Mouse (Mus musculus): ENCODE results near the gene Atp6v0c. TPM values are rescaled to one million over a fixed set of nuclear protein-coding genes. Genes with fewer than 3 reads are reported as not detected.

Gene Atp6v0c
- total and polyA plus RNA-seq, 3 experiments: 58.4 to 515 (median 125) TPM

DNA sequence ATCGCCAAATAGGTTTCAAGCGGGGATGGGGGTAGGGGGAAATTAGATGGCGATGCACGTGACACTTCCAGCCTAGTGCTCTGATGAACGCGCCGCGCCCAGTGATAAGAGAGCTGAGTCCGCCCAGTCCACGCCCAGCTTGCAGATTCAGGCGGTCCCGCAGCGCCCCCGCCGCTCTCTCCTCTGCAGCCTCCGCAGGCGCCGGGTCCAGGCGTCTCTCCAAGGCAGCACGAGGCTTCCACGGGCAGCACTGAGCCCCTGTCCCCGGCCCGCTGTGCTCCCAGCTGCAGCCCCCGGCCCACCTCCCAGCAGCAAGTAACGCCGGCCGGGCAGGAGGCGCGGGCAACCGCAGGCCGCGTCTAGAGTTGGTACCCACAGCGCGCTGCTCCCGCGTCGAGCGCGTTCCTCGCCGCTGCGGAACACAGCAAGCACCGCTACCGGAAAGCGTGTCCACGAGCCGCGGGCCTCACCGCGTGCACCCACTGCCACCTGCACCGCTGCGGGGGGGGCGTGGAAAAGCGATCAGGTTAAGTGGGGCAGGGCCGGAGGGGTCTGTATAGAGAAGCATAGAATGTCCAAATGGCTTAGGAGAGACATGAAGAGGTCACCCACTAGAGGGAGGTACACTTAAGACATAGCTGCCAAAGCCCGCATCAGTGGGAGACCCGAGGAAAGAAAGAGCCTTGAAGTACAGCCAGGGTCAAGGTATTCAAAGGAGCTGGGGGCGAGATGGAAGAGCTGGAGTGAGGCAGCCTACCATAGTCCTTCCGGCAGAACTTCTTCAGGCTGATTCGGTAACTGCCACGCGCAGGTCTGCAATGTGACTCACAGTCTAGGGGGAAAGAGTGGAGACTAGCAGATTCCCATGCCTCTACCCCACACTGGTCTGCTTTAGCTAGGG lies 37.2 kb upstream of the Atp6v0c start:
- Histone ChIP-seq H3K27ac (ENCODE audit: control insufficient read depth, low read depth, low read length) (peak overlapping the region; percentile 94), H3K9ac (ENCODE audit: control insufficient read depth, low read depth, low read length, poor library complexity, severe bottlenecking) (peak overlapping the region; percentile 93), H3K9me3 (replicated peaks; ENCODE audit: insufficient read depth, low read length) (no peaks in the 10 kb centered on the region), H3K4me3 (ENCODE audit: control insufficient read depth in 1 of 2, insufficient read depth in 1 of 2, low read depth in 2 of 2, low read length in 2 of 2) (peak overlapping the region; percentile 63 to 73), H3K79me2 (ENCODE audit: control insufficient read depth, insufficient read depth, low read length, poor library complexity) (peaks cover 40% of the 10 kb centered on the region), H3K36me3 (ENCODE audit: control insufficient read depth in 1 of 2, insufficient read depth in 2 of 2, low read length in 2 of 2) (peaks cover 0 to 36% of the 10 kb centered on the region in 2 experiments; a peak in 3 of 4 replicates), H3K27me3 (ENCODE audit: control insufficient read depth in 1 of 2, insufficient read depth in 2 of 2, low read length in 2 of 2) (no peaks in the 10 kb centered on the region), H3K4me1 (ENCODE audit: control insufficient read depth in 1 of 2, insufficient read depth in 2 of 2, low read length in 2 of 2) (peaks cover 9 to 50% of the 10 kb centered on the region in 2 experiments)
- peak; percentile 94 for DNase-seq (ENCODE audit: low read depth, low spot score)
- TF ChIP-seq CTCF (IDR thresholded peaks at IDR 0.05 in 2 of 3, conservative IDR thresholded peaks at IDR 0.05 in 1 of 3; ENCODE audit: control insufficient read depth in 1 of 3, insufficient read depth in 1 of 3, low read depth in 2 of 3, low read length in 3 of 3, poor library complexity in 1 of 3, severe bottlenecking in 1 of 3) (peak in 2 of 3 experiments; percentile 24 to 29; a peak in 2 of 6 replicates), HCFC1 (IDR thresholded peaks at IDR 0.05; ENCODE audit: low read depth, low read length) (no peak), TAL1 (IDR thresholded peaks at IDR 0.05; ENCODE audit: low read length) (no peak), NRF1 (IDR thresholded peaks at IDR 0.05; ENCODE audit: insufficient read depth, low read depth, low read length, poor library complexity, severe bottlenecking) (peak; percentile 32; the same call in 1 of the 2 replicates), BHLHE40 (IDR thresholded peaks at IDR 0.05; ENCODE audit: borderline replicate concordance, low read depth, low read length) (peak; percentile 100), TBP (IDR thresholded peaks at IDR 0.05; ENCODE audit: low read depth, low read length) (peak; percentile 60), RAD21 (IDR thresholded peaks at IDR 0.05; ENCODE audit: low read depth, low read length) (no peak), GATA1 (IDR thresholded peaks at IDR 0.05; ENCODE audit: low read depth, low read length) (peak; percentile 76), USF1 (IDR thresholded peaks at IDR 0.05; ENCODE audit: low read depth, low read length) (peak; percentile 87), NELFE (IDR thresholded peaks at IDR 0.05; ENCODE audit: low read depth, low read length) (peak; percentile 91), GABPA (IDR thresholded peaks at IDR 0.05; ENCODE audit: low read depth, low read length) (no peak), MEF2A (IDR thresholded peaks at IDR 0.05; ENCODE audit: extremely low read depth, insufficient replicate concordance, low read depth, low read length, poor library complexity, severe bottlenecking) (no peak), MYC (IDR thresholded peaks at IDR 0.05; ENCODE audit: low read depth, low read length) (0 out of 2 replicates have a peak, but pooled peaks have one; percentile 53), CHD1 (IDR thresholded peaks at IDR 0.05; ENCODE audit: low read depth, low read length) (peak; percentile 65; the same call in 1 of the 2 replicates), UBTF (IDR thresholded peaks at IDR 0.05; ENCODE audit: borderline replicate concordance, insufficient read depth, low read depth, low read length) (no peak), SMC3 (IDR thresholded peaks at IDR 0.05; ENCODE audit: low read depth, low read length) (no peak), MAFK (IDR thresholded peaks at IDR 0.05; ENCODE audit: borderline replicate concordance, low read depth, low read length) (no peak), POLR2AphosphoS5 (IDR thresholded peaks at IDR 0.05; ENCODE audit: borderline replicate concordance, low read depth, low read length) (no peak), USF2 (IDR thresholded peaks at IDR 0.05; ENCODE audit: borderline replicate concordance in 1 of 2, insufficient read depth in 1 of 2, low read depth in 1 of 2, low read length in 2 of 2) (0 out of 4 replicates have a peak, but pooled peaks of 1 of the 2 experiments have one; percentile 24), SIN3A (IDR thresholded peaks at IDR 0.05; ENCODE audit: low read length) (no peak; the same call in 1 of the 2 replicates), POLR2A (IDR thresholded peaks at IDR 0.05; ENCODE audit: control insufficient read depth in 1 of 2, insufficient read depth in 1 of 2, low read depth in 1 of 2, low read length in 2 of 2, poor library complexity in 1 of 2) (peak; percentile 68 to 80), POLR2AphosphoS2 (IDR thresholded peaks at IDR 0.05; ENCODE audit: low read length) (0 out of 2 replicates have a peak, but pooled peaks have one; percentile 36), MAZ (IDR thresholded peaks at IDR 0.05; ENCODE audit: low read depth, low read length) (no peak), ZC3H11A (IDR thresholded peaks at IDR 0.05; ENCODE audit: low read depth, low read length) (no peak), ZMIZ1 (IDR thresholded peaks at IDR 0.05; ENCODE audit: low read depth, low read length) (peak; percentile 48; the same call in 1 of the 2 replicates), EP300 (IDR thresholded peaks at IDR 0.05; ENCODE audit: low read depth in 1 of 2, low read length in 2 of 2) (peak in 1 of 2 experiments; percentile 28; a peak in 1 of 4 replicates), CHD2 (IDR thresholded peaks at IDR 0.05; ENCODE audit: low read length) (no peak), TCF12 (IDR thresholded peaks at IDR 0.05; ENCODE audit: low read depth, low read length) (0 out of 2 replicates have a peak, but pooled peaks have one; percentile 45), ZKSCAN1 (IDR thresholded peaks at IDR 0.05; ENCODE audit: low read depth, low read length) (no peak), JUND (IDR thresholded peaks at IDR 0.05; ENCODE audit: low read depth, low read length) (no peak), KAT2A (conservative IDR thresholded peaks at IDR 0.05; ENCODE audit: low read depth, low read length) (no peak), RCOR1 (IDR thresholded peaks at IDR 0.05; ENCODE audit: low read depth, low read length) (no peak), ETS1 (IDR thresholded peaks at IDR 0.05; ENCODE audit: low read depth, low read length) (peak; percentile 65), ELF1 (IDR thresholded peaks at IDR 0.05; ENCODE audit: low read depth, low read length) (no peak)

All from MEL (cell line).